Mouse (Mus musculus) forebrain, embryonic 15.5 days (tissue): ENCODE measurements at regions not wholly inside any gene's neighbourhood (a gene's known extent, or its start where the extent isn't known, plus 50 kb on each side); places are given as distances from the start of the nearest gene placed in this dataset.
"Not testable (repeated sequence)": the region's sequence is repeated elsewhere in the genome, so short reads cannot be mapped to it uniquely, and the experiment has no call there.

Experiments
- ATAC-seq: fragments of 200-750 bp; cut with Nextera tagmentation; replicated peaks from 2 replicates; pipeline ENCODE4 v1.8.0; 2017; ENCODE audit warnings: mild to moderate bottlenecking, moderate TSS enrichment, moderate library complexity
- H3K27ac ChIP-seq: fragments of 300-500 bp; sonication (generic); replicated peaks from 2 replicates; pipeline ENCODE4 v1.5.1; 2015; ENCODE audit warnings: mild to moderate bottlenecking, inconsistent platforms
- H3K27me3 ChIP-seq: fragments of 300-500 bp; sonication (generic); 2 replicates; pipeline ENCODE4 v1.6.1; 2015; ENCODE audit warnings: inconsistent platforms
- H3K36me3 ChIP-seq: fragments of 300-500 bp; sonication (generic); 2 replicates; pipeline ENCODE4 v1.6.1; 2015; ENCODE audit warnings: mild to moderate bottlenecking, inconsistent platforms
- H3K4me1 ChIP-seq: fragments of 300-500 bp; sonication (generic); 2 replicates; pipeline ENCODE4 v1.6.1; 2015; ENCODE audit warnings: inconsistent platforms
- H3K4me2 ChIP-seq: fragments of 300-500 bp; sonication (generic); replicated peaks from 2 replicates; pipeline ENCODE4 v1.6.1; 2015; ENCODE audit warnings: mild to moderate bottlenecking, inconsistent platforms
- H3K4me3 ChIP-seq: fragments of 300-500 bp; sonication (generic); 2 replicates; pipeline ENCODE4 v1.5.1; 2015; ENCODE audit warnings: mild to moderate bottlenecking, inconsistent platforms
- H3K9ac ChIP-seq: fragments of 300-500 bp; sonication (generic); replicated peaks from 2 replicates; pipeline ENCODE4 v1.6.1; 2015; ENCODE audit warnings: mild to moderate bottlenecking, inconsistent platforms
- H3K9me3 ChIP-seq: fragments of 300-500 bp; sonication (generic); 2 replicates; pipeline ENCODE4 v1.6.1; 2016; ENCODE audit warnings: inconsistent platforms
- WGBS: fragments of 180-500 bp; shearing (Covaris S2); methylation state at CpG from one replicate; pipeline ENCODE4 v1.1.7; 2015; ENCODE audit warnings: mixed read lengths; 5-methylcytosine and 5-hydroxymethylcytosine counted together

DNA sequence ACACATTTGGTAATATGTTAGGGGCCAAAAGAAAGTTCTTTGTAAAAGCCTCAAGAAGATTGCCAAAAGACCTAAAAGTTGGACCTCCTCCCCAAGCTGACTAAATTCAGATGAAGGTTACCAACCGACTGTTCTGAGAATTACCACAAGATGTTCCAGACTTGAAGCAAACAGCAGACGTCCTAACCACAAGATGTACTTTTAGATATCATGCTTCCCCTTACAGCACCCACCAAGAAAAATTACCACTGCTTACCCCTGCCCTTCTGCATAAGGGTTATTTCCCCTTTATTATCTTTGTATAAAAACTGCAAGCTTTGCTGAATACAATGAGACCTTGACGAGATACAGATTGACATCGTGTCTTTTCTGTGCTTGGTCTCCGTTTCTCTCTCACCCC, 121.6 kb upstream of the Cst10 start:
- Histone ChIP-seq H3K4me1 (no peaks in the 10 kb centered on the region), H3K27me3 (no peaks in the 10 kb centered on the region), H3K9ac (no peak overlapping the region), H3K9me3 (no peaks in the 10 kb centered on the region), H3K4me2 (no peak overlapping the region), H3K36me3 (no peaks in the 10 kb centered on the region), H3K4me3 (no peak overlapping the region), H3K27ac (no peak overlapping the region)
- 86% methylated on average over 5 of the region's 5 CpGs for WGBS
- no peak for ATAC-seq

DNA sequence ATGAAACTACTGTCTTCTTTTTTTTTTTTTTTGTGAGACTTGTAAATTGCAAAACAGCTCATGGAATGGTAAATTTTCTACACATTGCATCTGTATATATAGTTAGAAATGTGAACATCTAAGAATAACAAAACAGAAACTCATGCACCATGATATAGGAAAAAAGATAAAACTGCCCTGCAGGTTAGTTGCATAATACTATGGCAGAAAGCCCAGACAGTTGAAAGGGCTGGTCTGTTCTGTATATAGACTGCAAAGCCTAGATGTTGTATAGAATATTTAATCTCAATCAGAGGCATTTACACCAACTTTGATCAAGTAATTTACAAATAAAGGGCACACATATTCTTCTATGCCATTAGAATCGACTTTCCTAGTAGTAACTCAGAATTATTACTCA, 120.7 kb upstream of the Cst10 start:
- H3K27ac ChIP-seq = no peak overlapping the region
- no peaks in the 10 kb centered on the region for H3K27me3 ChIP-seq
- H3K4me3 ChIP-seq = no peak overlapping the region
- no peak overlapping the region for H3K9ac ChIP-seq
- H3K36me3 ChIP-seq = no peaks in the 10 kb centered on the region
- H3K4me2 ChIP-seq = no peak overlapping the region
- no peaks in the 10 kb centered on the region for H3K9me3 ChIP-seq
- no peak for ATAC-seq
- 56% methylated on average over 1 of the region's 1 CpGs for WGBS
- no peaks in the 10 kb centered on the region for H3K4me1 ChIP-seq

GRCm38 (mm10) chr2:149296936-149297335, 107.9 kb upstream of the Cst10 start:
- ATAC-seq = not testable (repeated sequence)
- WGBS = 80% methylated on average over 2 of the region's 2 CpGs

GRCm38 (mm10) chr2:149305553-149305952, 99.3 kb upstream of the Cst10 start:
- Histone ChIP-seq H3K4me3 (no peak overlapping the region), H3K4me1 (no peaks in the 10 kb centered on the region), H3K4me2 (no peak overlapping the region), H3K27me3 (no peaks in the 10 kb centered on the region), H3K27ac (no peak overlapping the region), H3K9me3 (peaks cover 13% of the 10 kb centered on the region; the same call in 1 of the 2 replicates), H3K9ac (no peak overlapping the region), H3K36me3 (no peaks in the 10 kb centered on the region)
- WGBS = 90% methylated on average over 1 of the region's 1 CpGs
- ATAC-seq = no peak

More at GRCm38 (mm10) chr2:149296936-149297335, 107.9 kb upstream of the Cst10 start:
- H3K4me1 ChIP-seq, H3K27me3 ChIP-seq, H3K4me2 ChIP-seq, H3K27ac ChIP-seq, H3K4me3 ChIP-seq, H3K36me3 ChIP-seq, H3K9ac ChIP-seq: not testable (repeated sequence)
- peaks cover 13% of the 10 kb centered on the region; the same call in 1 of the 2 replicates for H3K9me3 ChIP-seq

- Histone ChIP-seq H3K4me2 (no peak overlapping the region), H3K27me3 (no peaks in the 10 kb centered on the region), H3K27ac (no peak overlapping the region), H3K9ac (no peak overlapping the region), H3K9me3 (no peaks in the 10 kb centered on the region), H3K4me3 (no peak overlapping the region), H3K36me3 (no peaks in the 10 kb centered on the region), H3K4me1 (no peaks in the 10 kb centered on the region)
- ATAC-seq = peak; percentile 83
- 17% methylated on average over 3 of the region's 3 CpGs for WGBS
These were observed 54.5 kb upstream of the Cst10 start for GRCm38 (mm10) chr2:149350239-149350811.
